8 mouse cellular contexts compared by ENCODE assay signal in the genomic region with DNA sequence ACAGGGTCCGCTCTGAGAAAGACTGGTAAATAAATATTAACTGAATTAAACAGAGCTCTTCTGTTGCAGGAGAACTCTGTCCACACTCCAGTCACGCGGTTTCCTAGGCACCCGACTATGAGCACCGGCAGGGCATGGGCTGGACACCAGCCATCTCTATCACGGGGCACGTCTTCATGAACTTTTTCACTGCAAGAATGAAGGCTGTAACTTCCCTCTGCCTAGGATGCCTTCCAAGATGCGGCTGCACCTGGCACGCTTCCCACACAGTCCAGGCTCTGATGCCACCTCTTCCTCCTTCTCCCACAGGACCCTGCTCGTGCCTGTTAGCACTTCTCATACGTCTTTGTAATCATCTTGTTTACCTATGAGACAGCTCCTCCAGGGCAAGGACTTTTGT. TPM values are rescaled to one million over a fixed set of nuclear protein-coding genes. Genes with fewer than 3 reads are reported as not detected.
DNase-seq lines count a peak whose midpoint lies in the region; ATAC-seq lines count a peak whose summit lies in the region.

No protein-coding gene starts in this region.

- peak overlapping the region; percentile 47 for H3K4me2 ChIP-seq in lung, embryonic 16.5 days (ENCODE audit: low read depth, low read length)

- peak; percentile 49 for DNase-seq in cerebellum, adult 11 months
- no peak for DNase-seq in cerebellum, adult 9-10 months
- DNase-seq in right cerebral cortex, postnatal 14 days = peak; percentile 38
- DNase-seq in right cerebral cortex, adult 18-20 months = no peak
- DNase-seq in testis, postnatal 10 days (ENCODE audit: low spot score) = peak; percentile 67
- no peak for DNase-seq in spleen, adult 12 weeks (ENCODE audit: low spot score)

- H3K27ac ChIP-seq in lung, embryonic 16.5 days (ENCODE audit: low read length) = peak overlapping the region; percentile 79

- H3K9ac ChIP-seq in lung, embryonic 16.5 days (ENCODE audit: low read length) = peak overlapping the region; percentile 25

- 11% methylated on average over 11 of the region's 11 CpGs for WGBS in lung, embryonic 16.5 days

- H3K4me3 ChIP-seq in lung, embryonic 16.5 days (ENCODE audit: low read length) = 0 out of 2 replicates have a peak overlapping the region, but pooled peaks have one; percentile 10

- H3K36me3 ChIP-seq in lung, embryonic 16.5 days (ENCODE audit: control insufficient read depth, insufficient read depth, low read length) = no peaks in the 10 kb centered on the region

- H3K4me1 ChIP-seq in lung, embryonic 16.5 days (replicated peaks; ENCODE audit: control insufficient read depth, insufficient read depth, low read length) = peaks cover 32% of the 10 kb centered on the region

- peak; percentile 50 to 77 for ATAC-seq in hematopoietic stem cell, adult 5-6 weeks (replicated peaks in 1 of 2; ENCODE audit: insufficient read depth in 1 of 2, low FRiP score in 2 of 2, low TSS enrichment in 1 of 2, low read depth in 1 of 2, poor library complexity in 2 of 2, severe bottlenecking in 2 of 2)
- ATAC-seq in lung, embryonic 16.5 days (ENCODE audit: low read depth) = peak; percentile 68

- no peaks in the 10 kb centered on the region for H3K27me3 ChIP-seq in lung, embryonic 16.5 days (ENCODE audit: control insufficient read depth, insufficient read depth, low read depth, low read length)

- no peaks in the 10 kb centered on the region for H3K9me3 ChIP-seq in lung, embryonic 16.5 days (ENCODE audit: control insufficient read depth, low read length)

RNA-seq across cellular contexts. Expression of a gene that starts 26.0 kb away (rescaled TPM):
- total RNA-seq in hematopoietic stem cell, adult 5-6 weeks (2017) = 11.6 and 12.4 TPM in 2 replicates
- 45.9 and 51.5 TPM in 2 replicates for polyA plus RNA-seq in lung, embryonic 16.5 days (2015; fragmentation: Nextera tagmentation; extraction: Ambion mirVana)

Comparison
In these comparisons a context has a peak if more than half of its experiments do, and no peak if none do; other contexts are left out.
1. DNase-seq: peak in cerebellum, adult 11 months (single experiment), right cerebral cortex, postnatal 14 days (single experiment) and testis, postnatal 10 days (single experiment); none in cerebellum, adult 9-10 months (single experiment), right cerebral cortex, adult 18-20 months (single experiment) and spleen, adult 12 weeks (single experiment).